ENCODE assay signal across 8 mouse cellular contexts in genomic region chr13:32611551-32612295, GRCm38 (mm10).
DNase-seq lines count a peak whose midpoint lies in the region; TF ChIP-seq lines count a peak whose summit lies in the region.

No protein-coding gene starts in this region.

- no peaks in the 10 kb centered on the region for H3K36me3 ChIP-seq in heart, adult 2 months (ENCODE audit: control insufficient read depth, insufficient read depth, low read length)
- H3K36me3 ChIP-seq in limb, embryonic 10.5 days = no peaks in the 10 kb centered on the region

- no peaks in the 10 kb centered on the region for H3K79me2 ChIP-seq in heart, adult 2 months (replicated peaks; ENCODE audit: control insufficient read depth, insufficient read depth, low read length)

- WGBS in heart, adult 2 months = 61% methylated on average over 13 of the region's 13 CpGs
- 23% methylated on average over 13 of the region's 13 CpGs for WGBS in limb, embryonic 10.5 days

- H3K9ac ChIP-seq in heart, adult 2 months (ENCODE audit: low read depth, low read length) = no peak overlapping the region

- no peak for TF ChIP-seq EP300 in heart, adult 2 months (IDR thresholded peaks at IDR 0.05; ENCODE audit: insufficient read depth, low read depth, low read length)

- no peaks in the 10 kb centered on the region for H3K27me3 ChIP-seq in heart, adult 2 months (ENCODE audit: control insufficient read depth, insufficient read depth, low read length)
- peaks cover 16% of the 10 kb centered on the region; the same call in 1 of the 2 replicates for H3K27me3 ChIP-seq in limb, embryonic 10.5 days (ENCODE audit: low read depth, poor library complexity, severe bottlenecking)

- no peak overlapping the region for H3K4me3 ChIP-seq in heart, adult 2 months
- peak overlapping the region; percentile 21; the same call in 1 of the 2 replicates for H3K4me3 ChIP-seq in limb, embryonic 10.5 days

- no peak for TF ChIP-seq POLR2A in heart, adult 2 months (IDR thresholded peaks at IDR 0.05; ENCODE audit: insufficient read depth, low read depth, low read length)

- intact Hi-C loops in heart, postnatal 10 days (cut with DNase I) = no loop called here
- intact Hi-C loops in heart, adult 2 months (cut with DNase I) = no loop called here

- no peak for TF ChIP-seq CTCF in heart, adult 2 months (IDR thresholded peaks at IDR 0.05)

- no peaks in the 10 kb centered on the region for H3K4me1 ChIP-seq in heart, adult 2 months (ENCODE audit: control insufficient read depth, insufficient read depth, low read length)
- H3K4me1 ChIP-seq in limb, embryonic 10.5 days = peaks cover 62% of the 10 kb centered on the region

- DNase-seq in heart, postnatal 10 days = peak; percentile 30 to 45
- no peak for DNase-seq in heart, adult 2 months
- DNase-seq in thymus, postnatal 14 days = peak; percentile 21
- DNase-seq in thymus, postnatal 10 days (ENCODE audit: low spot score in 2 of 2) = no peak
- DNase-seq in limb, embryonic 10.5 days (ENCODE audit: low spot score) = peak; percentile 70
- DNase-seq in yolk sac, embryonic 10.5 days (ENCODE audit: low spot score) = peak; percentile 5
- DNase-seq in right cerebral cortex, postnatal 14 days = no peak
- no peak for DNase-seq in retina, postnatal 1 day

- no peak overlapping the region for H3K27ac ChIP-seq in heart, adult 2 months
- H3K27ac ChIP-seq in limb, embryonic 10.5 days = peak overlapping the region; percentile 72

- no peaks in the 10 kb centered on the region for H3K9me3 ChIP-seq in limb, embryonic 10.5 days (replicated peaks)

Comparison
In these comparisons a context has a peak if more than half of its experiments do, and no peak if none do; other contexts are left out.
1. DNase-seq: peak in heart, postnatal 10 days (2 of 2), thymus, postnatal 14 days (single experiment), limb, embryonic 10.5 days (single experiment) and yolk sac, embryonic 10.5 days (single experiment); none in heart, adult 2 months (0 of 2), thymus, postnatal 10 days (0 of 2), right cerebral cortex, postnatal 14 days (single experiment) and retina, postnatal 1 day (single experiment).